Mouse (Mus musculus): ENCODE data around the gene Exosc5.
A peak's percentile ranks its signal among the peaks of the same experiment; 100 is the strongest.

Exosc5 gene

GRCm38 (mm10) chr7:25636373-25636772, 22.6 kb upstream of the Exosc5 start:
- DNase-seq (ENCODE audit: low read depth in 2 of 2, low spot score in 2 of 2): peak in 1 of 2 experiments; percentile 23

GRCm38 (mm10) chr7:25637099-25637498, 21.9 kb upstream of the Exosc5 start:
- no peak for DNase-seq (ENCODE audit: low read depth in 2 of 2, low spot score in 2 of 2)

GRCm38 (mm10) chr7:25639754-25640153, 19.2 kb upstream of the Exosc5 start:
- no peak for DNase-seq (ENCODE audit: low read depth in 2 of 2, low spot score in 2 of 2)

GRCm38 (mm10) chr7:25644136-25644535, 14.8 kb upstream of the Exosc5 start:
- DNase-seq (ENCODE audit: low read depth in 2 of 2, low spot score in 2 of 2): peak in 1 of 2 experiments; percentile 15

GRCm38 (mm10) chr7:25644631-25645030, 14.3 kb upstream of the Exosc5 start:
- no peak for DNase-seq (ENCODE audit: low read depth in 2 of 2, low spot score in 2 of 2)

- no peak for DNase-seq (ENCODE audit: low read depth in 2 of 2, low spot score in 2 of 2)
These were observed 13.9 kb upstream of the Exosc5 start for GRCm38 (mm10) chr7:25645074-25645473.

GRCm38 (mm10) chr7:25647574-25648123, 11.3 kb upstream of the Exosc5 start:
- no peak for DNase-seq (ENCODE audit: low read depth in 2 of 2, low spot score in 2 of 2)

- no peak for DNase-seq (ENCODE audit: low read depth in 2 of 2, low spot score in 2 of 2)
These were observed 9.1 kb upstream of the Exosc5 start for GRCm38 (mm10) chr7:25649839-25650238.

- no peak for DNase-seq (ENCODE audit: low read depth in 2 of 2, low spot score in 2 of 2)
These were observed 7.7 kb upstream of the Exosc5 start for GRCm38 (mm10) chr7:25651281-25651680.

GRCm38 (mm10) chr7:25652244-25652759, 6.7 kb upstream of the Exosc5 start:
- no peak for DNase-seq (ENCODE audit: low read depth in 2 of 2, low spot score in 2 of 2)

GRCm38 (mm10) chr7:25655601-25656428, 3.1 kb upstream of the Exosc5 start:
- DNase-seq (ENCODE audit: low read depth in 2 of 2, low spot score in 2 of 2): no peak

- no peak for DNase-seq (ENCODE audit: low read depth in 2 of 2, low spot score in 2 of 2)
These were observed 1.2 kb upstream of the Exosc5 start for GRCm38 (mm10) chr7:25657785-25658184.

GRCm38 (mm10) chr7:25666381-25666780, 7.4 kb downstream of the Exosc5 start:
- no peak for DNase-seq (ENCODE audit: low read depth in 2 of 2, low spot score in 2 of 2)

- DNase-seq (ENCODE audit: low read depth in 2 of 2, low spot score in 2 of 2): no peak
These were observed 10.2 kb downstream of the Exosc5 start for GRCm38 (mm10) chr7:25669158-25669557.

GRCm38 (mm10) chr7:25669631-25670030, 10.7 kb downstream of the Exosc5 start:
- no peak for DNase-seq (ENCODE audit: low read depth in 2 of 2, low spot score in 2 of 2)

GRCm38 (mm10) chr7:25670096-25670495, 11.1 kb downstream of the Exosc5 start:
- no peak for DNase-seq (ENCODE audit: low read depth in 2 of 2, low spot score in 2 of 2)

- no peak for DNase-seq (ENCODE audit: low read depth in 2 of 2, low spot score in 2 of 2)
These were observed 12.7 kb downstream of the Exosc5 start for GRCm38 (mm10) chr7:25671686-25672085.

GRCm38 (mm10) chr7:25672442-25672841, 13.5 kb downstream of the Exosc5 start:
- DNase-seq (ENCODE audit: low read depth in 2 of 2, low spot score in 2 of 2): no peak

GRCm38 (mm10) chr7:25674297-25674696, 15.3 kb downstream of the Exosc5 start:
- DNase-seq (ENCODE audit: low read depth in 2 of 2, low spot score in 2 of 2): no peak

- DNase-seq (ENCODE audit: low read depth in 2 of 2, low spot score in 2 of 2): no peak
These were observed 15.8 kb downstream of the Exosc5 start, which contains the start of gene Tmem91 for GRCm38 (mm10) chr7:25674719-25675300. Gene Tmem91, minus strand, starts transcription at chr7:25675166.

GRCm38 (mm10) chr7:25675405-25675804, 16.4 kb downstream of the Exosc5 start:
- no peak for DNase-seq (ENCODE audit: low read depth in 2 of 2, low spot score in 2 of 2)
